Mouse (Mus musculus) liver, embryonic 12.5 days (tissue): Measurements from ENCODE around the gene Gtf3c1. TPM values are rescaled to one million over a fixed set of nuclear protein-coding genes. Genes with fewer than 3 reads are reported as not detected.

Experiments used
- ATAC-seq: fragments of 200-750 bp; cut with Nextera tagmentation; 2 replicates; pipeline ENCODE4 v1.8.0; 2017; ENCODE audit warnings: moderate number of reproducible peaks, mild to moderate bottlenecking, moderate library complexity
- H3K27ac ChIP-seq: fragments of 300-500 bp; sonication (generic); 2 replicates; pipeline ENCODE4 v1.5.1; 2016; ENCODE audit warnings: mild to moderate bottlenecking
- H3K27me3 ChIP-seq: fragments of 300-500 bp; sonication (generic); replicated peaks from 2 replicates; pipeline ENCODE4 v1.6.1; 2016; ENCODE audit warnings: mild to moderate bottlenecking, moderate library complexity
- H3K36me3 ChIP-seq: fragments of 300-500 bp; sonication (generic); 2 replicates; pipeline ENCODE4 v1.6.1; 2016; ENCODE audit warnings: mild to moderate bottlenecking, moderate library complexity
- H3K4me1 ChIP-seq: fragments of 300-500 bp; sonication (generic); 2 replicates; pipeline ENCODE4 v1.6.1; 2016
- H3K4me2 ChIP-seq: fragments of 300-500 bp; sonication (generic); 2 replicates; pipeline ENCODE4 v1.6.1; 2016; ENCODE audit warnings: mild to moderate bottlenecking, moderate library complexity
- H3K4me3 ChIP-seq: fragments of 300-500 bp; sonication (generic); 2 replicates; pipeline ENCODE4 v1.5.1; 2016; ENCODE audit warnings: mild to moderate bottlenecking, moderate library complexity
- H3K9ac ChIP-seq: fragments of 300-500 bp; sonication (generic); 2 replicates; pipeline ENCODE4 v1.6.1; 2016; ENCODE audit warnings: mild to moderate bottlenecking, moderate library complexity
- H3K9me3 ChIP-seq: fragments of 300-500 bp; sonication (generic); replicated peaks from 2 replicates; pipeline ENCODE4 v1.6.1; 2016; ENCODE audit warnings: mild to moderate bottlenecking, moderate library complexity
- WGBS: fragments of 180-500 bp; shearing (Covaris S2); methylation state at CpG from one replicate; pipeline ENCODE4 v1.1.7; 2016; ENCODE audit not compliant: insufficient replicate concordance; 5-methylcytosine and 5-hydroxymethylcytosine counted together
- polyA plus RNA-seq: library from polyadenylated mRNA; unstranded; fragments of >200 nt; fragmentation: Nextera tagmentation; extraction: Ambion mirVana; gene quantifications from 2 replicates; pipeline ENCODE4 v1.2.1, GENCODE M21; 2016

Gtf3c1 gene
- polyA plus RNA-seq = 16.5 and 17.8 TPM in 2 replicates

DNA sequence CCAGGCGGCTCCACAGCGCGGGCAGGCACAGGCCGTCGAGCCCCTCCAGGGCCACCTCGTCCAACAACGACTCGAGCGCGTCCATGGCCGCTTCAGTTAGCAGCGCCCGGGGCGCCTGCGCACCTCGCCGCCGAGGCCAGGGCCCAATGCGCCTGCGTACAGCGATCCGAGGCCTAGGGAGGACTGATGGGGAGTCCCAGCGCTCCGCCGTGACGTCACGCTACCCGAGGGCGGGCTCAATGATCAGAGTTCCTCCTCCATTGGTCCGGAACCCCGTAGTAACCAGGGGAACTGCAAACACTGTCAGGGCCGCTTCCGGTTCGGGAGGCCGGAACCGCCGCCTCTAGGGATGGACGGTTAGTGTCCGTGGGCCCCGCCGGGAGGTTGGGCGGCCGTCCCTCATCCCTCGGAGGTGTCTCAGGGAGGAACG, at the start of gene Gtf3c1, which contains the start of gene D430042O09Rik:
Gene Gtf3c1, minus strand, starts transcription at position 188 of the 430 bp plus-strand sequence.
Gene D430042O09Rik, plus strand, starts transcription at position 296 of the 430 bp plus-strand sequence.
- Histone ChIP-seq H3K27ac (peak within 1 kb of the TSS; percentile 88), H3K4me3 (peak within 1 kb of the TSS; percentile 93), H3K9me3 (no peaks in the 10 kb centered on the region), H3K4me2 (peak within 1 kb of the TSS; percentile 93), H3K36me3 (peaks cover 21% of the 10 kb centered on the region), H3K4me1 (peaks cover 35% of the 10 kb centered on the region), H3K9ac (peak within 1 kb of the TSS; percentile 92), H3K27me3 (no peaks in the 10 kb centered on the region)
- under 1% methylated on average over 45 of the region's 45 CpGs for WGBS
- peak; percentile 98 for ATAC-seq

DNA sequence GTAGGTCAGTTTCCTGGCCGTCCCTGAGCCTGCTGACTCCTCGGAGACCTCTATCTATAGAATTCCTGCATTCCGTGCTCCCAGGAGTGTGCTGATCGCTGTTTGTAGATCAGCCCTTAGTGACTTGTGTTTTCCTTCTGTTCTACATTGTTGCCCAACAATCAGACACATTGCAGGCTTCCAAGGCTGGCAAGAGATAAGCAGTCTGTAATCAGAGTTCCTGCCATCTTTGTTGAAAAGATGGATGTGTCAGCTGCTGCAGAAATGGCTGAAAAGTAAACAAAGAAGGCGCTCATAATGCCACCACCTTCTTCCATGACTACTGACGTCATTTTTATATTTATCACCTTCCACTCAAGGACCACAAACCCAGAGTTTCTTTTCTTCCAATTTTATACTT, 49.2 kb upstream of the Gtf3c1 start:
- Histone ChIP-seq H3K27me3 (no peaks in the 10 kb centered on the region), H3K4me1 (peaks cover 4% of the 10 kb centered on the region; the same call in 1 of the 2 replicates), H3K4me3 (no peak overlapping the region), H3K36me3 (peaks cover 2% of the 10 kb centered on the region; the same call in 1 of the 2 replicates), H3K9me3 (no peaks in the 10 kb centered on the region), H3K27ac (no peak overlapping the region), H3K9ac (no peak overlapping the region), H3K4me2 (no peak overlapping the region)
- 39% methylated on average over 6 of the region's 6 CpGs for WGBS
- no peak for ATAC-seq

DNA sequence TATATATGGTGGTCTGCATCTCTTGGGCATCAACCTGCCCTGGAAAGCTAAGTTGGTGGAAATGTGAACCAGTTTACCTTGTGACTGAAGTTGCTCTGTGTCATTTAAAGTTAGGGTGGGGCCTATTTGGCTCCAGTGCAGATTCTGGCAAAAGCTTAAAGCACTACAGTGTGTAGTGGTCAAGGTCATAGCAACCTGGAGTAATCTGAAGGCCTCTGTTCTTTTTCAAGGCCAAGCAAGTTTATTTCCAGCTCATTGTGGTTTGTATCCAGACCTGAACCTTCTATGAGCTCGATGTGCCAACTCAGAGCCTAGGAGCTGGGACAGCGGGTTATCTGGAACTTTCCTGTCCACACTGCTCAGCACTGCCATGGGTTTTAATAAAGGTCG, 45.7 kb upstream of the Gtf3c1 start:
- Histone ChIP-seq H3K27ac (no peak overlapping the region), H3K9me3 (no peaks in the 10 kb centered on the region), H3K36me3 (no peaks in the 10 kb centered on the region), H3K9ac (no peak overlapping the region), H3K4me2 (no peak overlapping the region), H3K27me3 (no peaks in the 10 kb centered on the region), H3K4me3 (no peak overlapping the region), H3K4me1 (peaks cover 4% of the 10 kb centered on the region; the same call in 1 of the 2 replicates)
- no peak for ATAC-seq
- 67% methylated on average over 3 of the region's 3 CpGs for WGBS

DNA sequence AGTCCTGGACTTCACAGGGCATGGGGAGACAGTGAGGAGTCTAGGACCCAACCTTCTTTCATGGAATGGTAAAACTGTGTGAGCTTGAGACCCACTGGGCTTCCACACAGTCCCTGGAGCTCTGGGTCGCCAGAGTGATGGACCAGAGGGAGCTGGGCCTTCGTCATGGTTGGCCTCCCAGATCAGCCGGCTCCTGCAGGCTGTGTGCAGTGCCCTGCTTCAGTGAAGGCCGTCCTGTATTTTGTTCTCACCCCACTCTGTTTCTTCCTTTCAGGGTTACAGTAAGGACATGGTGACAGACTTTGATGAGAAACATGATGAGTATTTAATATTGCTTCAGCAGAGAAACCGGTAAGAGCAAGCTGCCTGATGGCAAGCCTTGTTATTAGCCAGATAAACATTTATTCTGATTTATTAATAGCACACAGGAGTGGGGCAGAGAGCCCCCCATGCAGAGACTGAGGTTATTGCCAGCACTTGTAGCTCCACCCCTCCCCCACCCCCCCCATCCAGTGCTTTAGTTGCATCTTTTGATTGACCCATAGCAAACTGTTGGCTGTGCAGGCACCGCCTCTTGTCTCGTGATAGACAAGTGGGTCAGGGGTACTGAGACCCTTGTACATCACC, 45.2 kb upstream of the Gtf3c1 start:
- no peak for ATAC-seq
- Histone ChIP-seq H3K36me3 (no peaks in the 10 kb centered on the region), H3K4me3 (no peak overlapping the region), H3K9me3 (no peaks in the 10 kb centered on the region), H3K4me1 (peaks cover 4% of the 10 kb centered on the region; the same call in 1 of the 2 replicates), H3K27ac (no peak overlapping the region), H3K9ac (no peak overlapping the region), H3K4me2 (no peak overlapping the region), H3K27me3 (no peaks in the 10 kb centered on the region)
- 78% methylated on average over 7 of the region's 7 CpGs for WGBS

DNA sequence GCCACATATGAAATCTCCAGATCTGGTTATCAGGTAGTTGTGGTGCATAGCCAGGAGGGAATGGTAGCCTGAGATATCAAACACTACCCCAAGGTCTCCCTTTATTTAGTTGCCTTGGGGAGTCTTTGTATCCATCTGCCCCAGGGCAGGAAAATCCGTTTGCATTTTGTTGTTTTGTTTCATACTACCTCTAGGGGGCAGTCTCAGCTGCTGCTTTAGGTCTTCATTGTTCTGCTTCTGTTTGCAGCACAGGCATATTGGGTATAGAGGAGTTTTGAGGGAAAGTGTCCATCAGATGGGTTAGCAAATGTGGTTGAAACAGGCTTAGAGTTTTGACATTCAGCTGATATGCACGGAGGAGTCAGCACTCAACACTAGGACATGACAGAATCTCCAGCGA, 40.6 kb upstream of the Gtf3c1 start:
- Histone ChIP-seq H3K36me3 (no peaks in the 10 kb centered on the region), H3K9me3 (no peaks in the 10 kb centered on the region), H3K4me1 (peaks cover 12% of the 10 kb centered on the region), H3K4me3 (no peak overlapping the region), H3K9ac (no peak overlapping the region), H3K27ac (no peak overlapping the region), H3K4me2 (no peak overlapping the region), H3K27me3 (no peaks in the 10 kb centered on the region)
- no peak for ATAC-seq
- WGBS = 43% methylated on average over 3 of the region's 3 CpGs

DNA sequence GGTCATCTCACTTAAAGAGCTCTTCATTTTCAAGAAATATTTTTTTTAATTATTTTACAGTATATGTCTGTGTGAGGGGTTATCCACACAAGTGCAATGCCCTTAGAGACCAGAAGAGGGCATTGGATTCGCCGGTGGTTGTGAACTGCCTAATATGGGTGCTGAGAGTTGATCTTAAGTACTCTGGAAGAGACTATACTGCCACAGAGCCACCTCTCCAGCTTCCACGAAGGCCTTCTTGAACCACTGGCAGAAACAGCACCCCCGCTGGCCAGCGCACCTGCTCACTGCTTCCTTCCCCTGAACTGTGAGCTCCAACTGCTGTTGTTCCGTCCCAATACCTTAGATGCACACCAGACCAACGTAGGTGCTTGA, 39.7 kb upstream of the Gtf3c1 start:
- peaks cover 12% of the 10 kb centered on the region for H3K4me1 ChIP-seq
- no peaks in the 10 kb centered on the region for H3K9me3 ChIP-seq
- no peaks in the 10 kb centered on the region for H3K36me3 ChIP-seq
- no peak overlapping the region for H3K4me3 ChIP-seq
- no peaks in the 10 kb centered on the region for H3K27me3 ChIP-seq
- no peak overlapping the region for H3K27ac ChIP-seq
- H3K9ac ChIP-seq = no peak overlapping the region
- 48% methylated on average over 7 of the region's 7 CpGs for WGBS
- no peak overlapping the region for H3K4me2 ChIP-seq
- ATAC-seq = 0 out of 2 replicates have a peak, but pooled peaks have one; percentile 35

DNA sequence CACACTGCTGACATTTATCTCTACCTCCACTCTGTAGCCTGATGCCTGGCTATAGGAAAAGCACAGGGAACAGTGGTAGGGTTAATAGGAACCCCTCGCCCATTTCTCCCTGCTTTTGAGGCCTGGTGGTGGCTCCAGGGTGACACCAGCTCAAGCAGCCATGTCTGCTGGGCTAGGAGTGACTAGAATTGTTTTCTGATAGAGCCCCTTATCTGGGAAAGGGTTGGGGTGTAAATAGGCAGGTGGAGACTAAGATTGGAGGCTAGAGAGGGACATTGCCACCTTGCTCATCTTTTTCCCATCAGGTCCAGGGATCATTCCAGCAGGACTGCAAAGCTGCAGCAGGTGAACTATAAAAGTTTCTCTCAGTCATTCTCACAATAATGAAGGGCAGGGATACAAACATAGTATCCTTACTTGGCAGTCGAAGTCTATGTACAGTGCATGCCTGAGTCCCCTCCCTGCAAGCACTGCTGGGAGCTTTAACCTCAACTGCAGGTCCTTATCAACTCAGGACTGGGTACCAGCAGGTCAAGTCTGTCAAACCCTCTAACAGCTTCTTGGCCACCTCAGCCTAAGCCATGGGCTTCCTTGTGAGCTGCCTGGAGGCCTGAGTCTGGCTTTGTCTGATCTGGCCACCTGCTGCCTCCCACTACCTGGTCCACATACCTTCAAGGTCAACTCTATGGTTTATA, 39.2 kb upstream of the Gtf3c1 start:
- Histone ChIP-seq H3K4me2 (no peak overlapping the region), H3K4me1 (peaks cover 12% of the 10 kb centered on the region), H3K36me3 (no peaks in the 10 kb centered on the region), H3K9me3 (no peaks in the 10 kb centered on the region), H3K27ac (no peak overlapping the region), H3K27me3 (no peaks in the 10 kb centered on the region), H3K9ac (no peak overlapping the region), H3K4me3 (no peak overlapping the region)
- peak; percentile 65 for ATAC-seq
- 61% methylated on average over 2 of the region's 2 CpGs for WGBS

DNA sequence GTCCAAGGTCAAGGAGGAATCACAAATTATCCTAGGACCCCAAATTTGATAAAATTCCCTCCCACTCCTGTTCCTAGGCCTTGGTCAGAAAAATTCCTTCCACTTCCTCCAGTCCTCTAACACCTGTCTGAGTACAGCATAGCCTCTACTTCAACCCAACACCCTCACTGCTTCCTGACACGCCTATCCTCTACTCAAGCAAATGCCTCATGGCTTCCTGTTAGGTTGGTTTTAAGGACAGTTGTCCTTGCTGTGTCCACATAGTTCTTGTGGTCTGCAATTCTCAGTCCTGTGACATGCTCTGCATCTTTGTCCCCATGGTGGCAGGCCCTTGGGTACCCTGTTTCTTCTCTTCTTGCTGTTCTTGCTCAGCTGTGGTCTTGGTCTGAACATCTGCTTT, 37.2 kb upstream of the Gtf3c1 start:
- no peak overlapping the region for H3K4me2 ChIP-seq
- WGBS = 56% methylated on average over 1 of the region's 1 CpGs
- H3K36me3 ChIP-seq = no peaks in the 10 kb centered on the region
- H3K9me3 ChIP-seq = no peaks in the 10 kb centered on the region
- H3K27me3 ChIP-seq = no peaks in the 10 kb centered on the region
- peaks cover 12% of the 10 kb centered on the region for H3K4me1 ChIP-seq
- ATAC-seq = no peak
- H3K9ac ChIP-seq = no peak overlapping the region
- no peak overlapping the region for H3K27ac ChIP-seq
- no peak overlapping the region for H3K4me3 ChIP-seq

DNA sequence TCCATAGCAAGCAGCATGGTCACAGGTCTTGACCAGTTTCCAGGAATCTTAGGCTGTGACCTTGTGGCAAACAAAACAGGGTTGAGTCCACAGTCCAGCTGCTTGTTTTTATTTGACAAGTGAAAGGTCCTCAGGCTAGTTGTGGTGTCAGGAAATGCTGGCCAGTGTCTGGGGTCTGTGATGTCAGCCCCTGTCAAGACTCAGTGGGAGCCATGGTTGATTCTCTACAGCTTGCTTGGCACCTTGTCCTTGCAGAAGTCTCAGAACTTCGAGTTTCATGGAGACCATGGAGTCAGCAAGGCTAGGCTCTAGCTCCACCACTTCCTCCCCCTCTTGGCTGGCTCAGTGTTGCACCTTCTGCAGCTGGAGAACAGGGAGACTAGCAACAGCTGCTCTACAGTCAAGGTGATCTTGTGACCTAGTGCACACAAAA, 33.7 kb upstream of the Gtf3c1 start:
- no peak overlapping the region for H3K4me3 ChIP-seq
- no peaks in the 10 kb centered on the region for H3K36me3 ChIP-seq
- H3K27me3 ChIP-seq = no peaks in the 10 kb centered on the region
- ATAC-seq = no peak
- H3K27ac ChIP-seq = no peak overlapping the region
- 18% methylated on average over 1 of the region's 1 CpGs for WGBS
- H3K9ac ChIP-seq = no peak overlapping the region
- H3K4me1 ChIP-seq = peaks cover 3% of the 10 kb centered on the region; the same call in 1 of the 2 replicates
- no peaks in the 10 kb centered on the region for H3K9me3 ChIP-seq
- H3K4me2 ChIP-seq = no peak overlapping the region

DNA sequence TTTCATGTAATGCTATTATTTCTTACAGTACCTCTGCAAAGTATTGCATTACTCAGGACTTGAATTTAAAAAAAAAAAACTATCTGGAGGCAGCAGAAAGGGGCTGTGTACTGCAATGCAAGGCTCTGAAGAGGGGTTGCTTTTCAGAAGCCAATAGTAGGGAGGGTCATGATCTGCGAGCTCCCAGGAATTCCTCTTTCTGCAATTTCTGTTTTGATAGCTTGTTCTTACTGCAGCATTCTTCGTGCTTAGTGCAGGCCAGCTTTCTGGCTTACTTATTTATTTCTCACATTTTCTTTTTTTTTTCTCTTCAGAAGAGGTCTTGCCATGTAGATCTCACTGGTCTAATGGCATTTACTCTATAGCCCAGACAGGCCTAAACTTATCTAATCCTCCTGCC, 32.9 kb upstream of the Gtf3c1 start:
- Histone ChIP-seq H3K9ac (no peak overlapping the region), H3K36me3 (no peaks in the 10 kb centered on the region), H3K9me3 (no peaks in the 10 kb centered on the region), H3K27me3 (no peaks in the 10 kb centered on the region), H3K4me2 (no peak overlapping the region), H3K4me3 (no peak overlapping the region), H3K4me1 (no peaks in the 10 kb centered on the region), H3K27ac (no peak overlapping the region)
- 60% methylated on average over 2 of the region's 2 CpGs for WGBS
- no peak for ATAC-seq

DNA sequence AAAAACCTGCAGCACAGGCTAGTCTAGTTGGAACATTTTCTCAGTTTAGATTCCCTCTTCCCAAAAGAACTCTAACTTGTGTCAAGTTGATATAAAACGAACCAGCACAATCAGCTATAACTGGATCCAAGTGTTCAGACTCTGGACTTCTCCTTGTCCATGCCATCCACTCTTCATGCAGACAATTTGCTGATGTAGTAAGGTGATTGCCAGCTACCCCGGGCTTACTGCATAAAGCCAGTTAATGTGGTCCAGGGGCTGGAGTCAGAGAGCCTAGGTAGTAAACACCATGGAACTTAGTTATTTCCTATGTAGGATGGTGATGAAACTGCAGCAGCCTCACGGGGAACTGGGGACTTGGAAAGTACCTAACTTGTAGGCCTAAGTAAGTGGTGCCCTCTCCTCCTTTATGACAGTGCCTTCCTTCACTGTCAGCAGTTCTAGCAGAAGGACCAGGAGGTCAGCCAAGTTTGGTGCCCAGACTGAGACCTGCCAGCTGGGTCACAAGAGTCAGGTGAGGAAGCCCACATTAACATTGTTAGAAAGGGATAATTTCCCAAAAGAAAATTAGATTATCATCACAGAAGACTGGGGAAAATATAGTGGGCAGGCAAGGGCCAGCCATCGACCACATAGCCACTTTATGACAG, 28.9 kb upstream of the Gtf3c1 start:
- Histone ChIP-seq H3K9ac (no peak overlapping the region), H3K4me1 (peaks cover 8% of the 10 kb centered on the region; the same call in 1 of the 2 replicates), H3K4me2 (no peak overlapping the region), H3K27ac (no peak overlapping the region), H3K36me3 (no peaks in the 10 kb centered on the region), H3K9me3 (no peaks in the 10 kb centered on the region), H3K27me3 (no peaks in the 10 kb centered on the region), H3K4me3 (no peak overlapping the region)
- WGBS = 59% methylated on average over 4 of the region's 4 CpGs
- no peak for ATAC-seq

DNA sequence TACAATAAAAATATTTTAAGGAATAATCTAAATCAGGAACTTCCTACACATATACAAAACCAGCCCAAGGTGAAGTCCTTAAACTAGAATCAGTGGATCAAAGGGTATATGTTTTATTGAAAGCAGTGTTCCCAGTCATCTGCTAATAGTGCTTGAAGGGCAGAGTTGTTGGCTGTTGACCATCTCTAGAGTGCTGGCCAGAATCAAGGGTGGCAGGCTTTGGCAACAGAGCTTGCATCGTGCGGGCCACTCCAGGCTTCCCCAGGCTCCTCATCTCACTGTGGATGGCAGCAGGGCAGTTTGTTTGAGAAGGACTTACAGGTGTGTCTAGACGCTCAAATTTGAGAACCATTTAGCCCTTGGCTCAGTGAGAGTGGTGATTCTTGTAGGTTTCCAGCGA, 26.2 kb upstream of the Gtf3c1 start:
- Histone ChIP-seq H3K4me2 (no peak overlapping the region), H3K27ac (no peak overlapping the region), H3K4me3 (no peak overlapping the region), H3K4me1 (peaks cover 8% of the 10 kb centered on the region; the same call in 1 of the 2 replicates), H3K9ac (no peak overlapping the region), H3K27me3 (no peaks in the 10 kb centered on the region), H3K36me3 (no peaks in the 10 kb centered on the region), H3K9me3 (no peaks in the 10 kb centered on the region)
- ATAC-seq = no peak
- WGBS = 77% methylated on average over 4 of the region's 4 CpGs
